In the genomic region with DNA sequence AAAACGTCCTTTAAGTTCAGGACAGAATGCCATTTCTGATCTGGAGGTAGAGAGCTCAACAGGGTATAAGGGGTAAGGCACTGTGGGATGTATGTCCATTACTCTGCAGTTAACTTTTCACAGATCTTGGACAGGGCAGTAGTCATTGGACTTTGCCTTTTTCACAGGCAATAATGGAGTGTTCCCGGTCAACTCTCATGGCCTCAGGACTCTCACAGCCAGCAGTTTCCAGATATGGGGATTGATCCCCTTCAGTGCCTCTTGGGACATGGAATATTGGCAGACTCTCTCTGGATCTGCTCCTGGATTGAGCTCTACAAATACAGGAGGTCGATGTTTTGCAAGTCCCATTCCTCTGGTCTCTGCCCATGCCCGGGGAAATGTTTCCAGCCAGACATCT, we compare ENCODE assay signal across 21 mouse cellular contexts. TPM values are rescaled to one million over a fixed set of nuclear protein-coding genes. Genes with fewer than 3 reads are reported as not detected.
DNase-seq lines count a peak whose midpoint lies in the region; ATAC-seq lines count a peak whose summit lies in the region.
"Had no signal": no experiment of that assay in that cellular context is flagged by ENCODE, and none has a peak within 500 bp of the region (broad histone marks: within the 10 kb centered on the region; RNA-seq: fewer than 3 reads in every experiment).

No protein-coding gene starts in this region.

- no peak overlapping the region for H3K27ac ChIP-seq in intestine, embryonic 16.5 days (ENCODE audit: low read length)
- H3K27ac ChIP-seq in intestine, embryonic 15.5 days, result no peak overlapping the region
- no peak overlapping the region for H3K27ac ChIP-seq in liver, embryonic 16.5 days (ENCODE audit: low read length)
- no peak overlapping the region for H3K27ac ChIP-seq in liver, embryonic 12.5 days
- H3K27ac ChIP-seq: embryonic facial prominence, embryonic 13.5 days; gastrocnemius, adult 2 months; heart, embryonic 10.5 days; hindbrain, embryonic 12.5 days had no signal

- H3K9ac ChIP-seq in intestine, embryonic 16.5 days (ENCODE audit: low read depth, low read length), result no peak overlapping the region
- H3K9ac ChIP-seq in intestine, embryonic 15.5 days, result no peak overlapping the region
- no peak overlapping the region for H3K9ac ChIP-seq in liver, embryonic 16.5 days (ENCODE audit: low read depth, low read length)
- no peak overlapping the region for H3K9ac ChIP-seq in liver, embryonic 12.5 days
- H3K9ac ChIP-seq: embryonic facial prominence, embryonic 13.5 days; hindbrain, embryonic 12.5 days had no signal

- no peaks in the 10 kb centered on the region for H3K27me3 ChIP-seq in intestine, embryonic 16.5 days (replicated peaks; ENCODE audit: control insufficient read depth, insufficient read depth, low read length)
- no peaks in the 10 kb centered on the region for H3K27me3 ChIP-seq in intestine, embryonic 15.5 days (replicated peaks)
- H3K27me3 ChIP-seq in liver, embryonic 16.5 days (ENCODE audit: control insufficient read depth, insufficient read depth, low read depth, low read length), result no peaks in the 10 kb centered on the region
- H3K27me3 ChIP-seq in liver, embryonic 12.5 days (replicated peaks), result peaks cover 8% of the 10 kb centered on the region; the same call in 1 of the 2 replicates
- H3K27me3 ChIP-seq: CH12.LX; embryonic facial prominence, embryonic 13.5 days; hindbrain, embryonic 12.5 days had no signal

- 0 out of 2 replicates have a peak, but pooled peaks cover 2% of the 10 kb centered on the region for H3K4me1 ChIP-seq in intestine, embryonic 16.5 days (ENCODE audit: control insufficient read depth, insufficient read depth, low read length)
- H3K4me1 ChIP-seq in intestine, embryonic 15.5 days (replicated peaks), result 0 out of 2 replicates have a peak, but pooled peaks cover 4% of the 10 kb centered on the region
- no peaks in the 10 kb centered on the region; the same call in 1 of the 2 replicates for H3K4me1 ChIP-seq in liver, embryonic 16.5 days (ENCODE audit: control insufficient read depth, low read depth, low read length)
- no peaks in the 10 kb centered on the region for H3K4me1 ChIP-seq in liver, embryonic 12.5 days
- H3K4me1 ChIP-seq: embryonic facial prominence, embryonic 13.5 days; heart, embryonic 10.5 days; hindbrain, embryonic 12.5 days had no signal

- no peaks in the 10 kb centered on the region for H3K36me3 ChIP-seq in intestine, embryonic 16.5 days (ENCODE audit: control insufficient read depth, insufficient read depth, low read length)
- no peaks in the 10 kb centered on the region for H3K36me3 ChIP-seq in intestine, embryonic 15.5 days
- no peaks in the 10 kb centered on the region for H3K36me3 ChIP-seq in liver, embryonic 16.5 days (ENCODE audit: control insufficient read depth, insufficient read depth)
- no peaks in the 10 kb centered on the region for H3K36me3 ChIP-seq in liver, embryonic 12.5 days
- H3K36me3 ChIP-seq: embryonic facial prominence, embryonic 13.5 days; heart, embryonic 10.5 days; hindbrain, embryonic 12.5 days had no signal

- ATAC-seq in intestine, embryonic 16.5 days, result peak; percentile 48; the same call in 1 of the 2 replicates
- no peak for ATAC-seq in intestine, embryonic 15.5 days
- ATAC-seq in liver, embryonic 16.5 days (ENCODE audit: low read depth), result peak; percentile 35; the same call in 1 of the 2 replicates
- no peak for ATAC-seq in liver, embryonic 12.5 days
- ATAC-seq: forebrain, embryonic 14.5 days had no signal

- no peaks in the 10 kb centered on the region for H3K9me3 ChIP-seq in intestine, embryonic 16.5 days (ENCODE audit: control insufficient read depth, low read length)
- H3K9me3 ChIP-seq in intestine, embryonic 15.5 days, result no peaks in the 10 kb centered on the region
- H3K9me3 ChIP-seq in liver, embryonic 16.5 days (replicated peaks; ENCODE audit: control insufficient read depth, low read length), result no peaks in the 10 kb centered on the region
- no peaks in the 10 kb centered on the region for H3K9me3 ChIP-seq in liver, embryonic 12.5 days (replicated peaks)
- H3K9me3 ChIP-seq: embryonic facial prominence, embryonic 13.5 days; heart, embryonic 10.5 days; hindbrain, embryonic 12.5 days had no signal

- H3K4me3 ChIP-seq in intestine, embryonic 16.5 days (ENCODE audit: low read length), result no peak overlapping the region
- no peak overlapping the region for H3K4me3 ChIP-seq in intestine, embryonic 15.5 days (replicated peaks)
- no peak overlapping the region for H3K4me3 ChIP-seq in liver, embryonic 16.5 days (ENCODE audit: low read depth, low read length)
- no peak overlapping the region for H3K4me3 ChIP-seq in liver, embryonic 12.5 days
- H3K4me3 ChIP-seq: embryonic facial prominence, embryonic 13.5 days; gastrocnemius, adult 2 months; heart, embryonic 10.5 days; hindbrain, embryonic 12.5 days had no signal

- peak; percentile 54 for DNase-seq in kidney, adult 8-10 months
- DNase-seq in kidney, postnatal 14 days, result no peak
- DNase-seq in yolk sac, embryonic 10.5 days (ENCODE audit: low spot score), result peak; percentile 25
- DNase-seq: adrenal gland, adult 2 months; adrenal gland, postnatal 25 days; cerebellum, adult 18-20 months; cerebellum, adult 9-11 months; cerebellum, postnatal 36 days; gastrocnemius, adult 2 months; gastrocnemius, postnatal 25 days; heart, postnatal 10 days; heart, postnatal 4 days had no signal

- no peak overlapping the region for H3K4me2 ChIP-seq in intestine, embryonic 16.5 days (ENCODE audit: low read depth, low read length)
- H3K4me2 ChIP-seq in intestine, embryonic 15.5 days (replicated peaks), result no peak overlapping the region
- no peak overlapping the region for H3K4me2 ChIP-seq in liver, embryonic 16.5 days (ENCODE audit: low read depth, low read length)
- no peak overlapping the region for H3K4me2 ChIP-seq in liver, embryonic 12.5 days
- H3K4me2 ChIP-seq: embryonic facial prominence, embryonic 13.5 days; hindbrain, embryonic 12.5 days had no signal

- 73% methylated on average over 4 of the region's 4 CpGs for WGBS in intestine, embryonic 16.5 days
- 76% methylated on average over 4 of the region's 4 CpGs for WGBS in intestine, embryonic 15.5 days
- 49% methylated on average over 4 of the region's 4 CpGs for WGBS in liver, embryonic 16.5 days (ENCODE audit: insufficient replicate concordance)
- WGBS in liver, embryonic 12.5 days (ENCODE audit: insufficient replicate concordance), result 66% methylated on average over 4 of the region's 4 CpGs

RNA-seq across cellular contexts. Expression of gene Cmah, which starts 2.9 kb away (rescaled TPM):
- polyA plus RNA-seq in intestine, embryonic 16.5 days (2015; fragmentation: Nextera tagmentation; extraction: Ambion mirVana), result 0.27 and 0.49 TPM in 2 replicates
- 0.39 and 0.58 TPM in 2 replicates for polyA plus RNA-seq in intestine, embryonic 15.5 days (2015; fragmentation: Nextera tagmentation; extraction: Ambion mirVana)
- polyA plus RNA-seq in liver, embryonic 16.5 days (2015; fragmentation: Nextera tagmentation; extraction: Ambion mirVana), result 1.1 and 1.6 TPM in 2 replicates
- polyA plus RNA-seq in liver, embryonic 12.5 days (2016; fragmentation: Nextera tagmentation; extraction: Ambion mirVana), result 1.9 and 2.2 TPM in 2 replicates

RNA-seq across cellular contexts. Expression of gene Carmil1, which starts 49.5 kb away (rescaled TPM):
- 33.1 and 41.5 TPM in 2 replicates for polyA plus RNA-seq in intestine, embryonic 16.5 days (2015; fragmentation: Nextera tagmentation; extraction: Ambion mirVana)
- 40.0 and 40.3 TPM in 2 replicates for polyA plus RNA-seq in intestine, embryonic 15.5 days (2015; fragmentation: Nextera tagmentation; extraction: Ambion mirVana)
- polyA plus RNA-seq in liver, embryonic 16.5 days (2015; fragmentation: Nextera tagmentation; extraction: Ambion mirVana), result 4.3 and 5.4 TPM in 2 replicates
- polyA plus RNA-seq in liver, embryonic 12.5 days (2016; fragmentation: Nextera tagmentation; extraction: Ambion mirVana), result 9.9 and 10.7 TPM in 2 replicates

Comparison
In these comparisons a context has a peak if more than half of its experiments do, and no peak if none do; other contexts are left out.
1. ATAC-seq: peak in intestine, embryonic 16.5 days (single experiment) and liver, embryonic 16.5 days (single experiment); none in intestine, embryonic 15.5 days (single experiment) and liver, embryonic 12.5 days (single experiment).